Mouse (Mus musculus) hindbrain, embryonic 11.5 days (tissue): ENCODE measurements around the gene Cdc42bpg. TPM values are rescaled to one million over a fixed set of nuclear protein-coding genes. Genes with fewer than 3 reads are reported as not detected.
A peak's percentile ranks its signal among the peaks of the same experiment; 100 is the strongest.

Experiments
- ATAC-seq: fragments of 200-750 bp; cut with Nextera tagmentation; 2 replicates; pipeline ENCODE4 v1.8.0; 2017; ENCODE audit warnings: mild to moderate bottlenecking, moderate TSS enrichment, moderate library complexity; ENCODE audit not compliant: low FRiP score
- DNase-seq: peaks from one replicate; pipeline ENCODE4 v3.0.0-alpha.2; 2015; ENCODE audit warnings: low spot score
- H3K27ac ChIP-seq: fragments of 300-500 bp; sonication (generic); 2 replicates; pipeline ENCODE4 v1.5.1; 2014; ENCODE audit warnings: mild to moderate bottlenecking, low read depth, low read length
- H3K27me3 ChIP-seq: fragments of 300-500 bp; sonication (generic); 2 replicates; pipeline ENCODE4 v1.6.1; 2014; ENCODE audit warnings: mild to moderate bottlenecking, low read length, moderate library complexity, mixed read lengths; ENCODE audit not compliant: control insufficient read depth, insufficient read depth
- H3K36me3 ChIP-seq: fragments of 300-500 bp; sonication (generic); 2 replicates; pipeline ENCODE4 v1.6.1; 2014; ENCODE audit warnings: mild to moderate bottlenecking, low read length, moderate library complexity, mixed read lengths; ENCODE audit not compliant: control insufficient read depth, insufficient read depth
- H3K4me1 ChIP-seq: fragments of 300-500 bp; sonication (generic); replicated peaks from 2 replicates; pipeline ENCODE4 v1.6.1; 2014; ENCODE audit warnings: low read length, mixed read lengths; ENCODE audit not compliant: control insufficient read depth, insufficient read depth
- H3K4me2 ChIP-seq: fragments of 300-500 bp; sonication (generic); replicated peaks from 2 replicates; pipeline ENCODE4 v1.6.1; 2014; ENCODE audit warnings: mild to moderate bottlenecking, low read depth, low read length
- H3K4me3 ChIP-seq: fragments of 300-500 bp; sonication (generic); 2 replicates; pipeline ENCODE4 v1.5.1; 2014; ENCODE audit warnings: low read depth, low read length
- H3K9ac ChIP-seq: fragments of 300-500 bp; sonication (generic); 2 replicates; pipeline ENCODE4 v1.6.1; 2014; ENCODE audit warnings: low read depth, low read length
- H3K9me3 ChIP-seq: fragments of 300-500 bp; sonication (generic); 2 replicates; pipeline ENCODE4 v1.6.1; 2016; ENCODE audit warnings: low read length; ENCODE audit not compliant: control insufficient read depth
- WGBS: fragments of 180-500 bp; shearing (Covaris S2); extraction: QIAGEN DNeasy Blood & Tissue Kit; methylation state at CpG from one replicate; pipeline ENCODE4 v1.1.7; 2014; 5-methylcytosine and 5-hydroxymethylcytosine counted together
- polyA plus RNA-seq: library from polyadenylated mRNA; unstranded; fragments of >200 nt; fragmentation: Nextera tagmentation; extraction: Ambion mirVana; gene quantifications from 2 replicates; pipeline ENCODE4 v1.2.1, GENCODE M21; 2014

The Cdc42bpg gene
- polyA plus RNA-seq, 1 experiment from 2014 or later = 0.82 TPM

GRCm38 (mm10) chr19:6336920-6337319 lies 30.7 kb downstream of the Cdc42bpg start:
- DNase-seq = no peak
- Histone ChIP-seq H3K9me3 (no peaks in the 10 kb centered on the region), H3K27ac (no peak overlapping the region), H3K9ac (peak overlapping the region; percentile 5; the same call in 1 of the 2 replicates), H3K27me3 (no peaks in the 10 kb centered on the region), H3K4me1 (peaks cover 14% of the 10 kb centered on the region), H3K4me3 (peak overlapping the region; percentile 88; the same call in 1 of the 2 replicates), H3K36me3 (peaks cover 8% of the 10 kb centered on the region; the same call in 1 of the 2 replicates), H3K4me2 (peak overlapping the region; percentile 96)
- WGBS = 96% methylated on average over 10 of the region's 10 CpGs
- no peak for ATAC-seq

- no peaks in the 10 kb centered on the region for H3K27me3 ChIP-seq
- no peak overlapping the region for H3K9ac ChIP-seq
- H3K4me1 ChIP-seq = peaks cover 14% of the 10 kb centered on the region
- 98% methylated on average over 7 of the region's 7 CpGs for WGBS
- no peak overlapping the region for H3K4me3 ChIP-seq
- H3K4me2 ChIP-seq = no peak overlapping the region
- H3K27ac ChIP-seq = no peak overlapping the region
- peaks cover 8% of the 10 kb centered on the region; the same call in 1 of the 2 replicates for H3K36me3 ChIP-seq
- DNase-seq = no peak
- no peaks in the 10 kb centered on the region for H3K9me3 ChIP-seq
- ATAC-seq = no peak
These were observed 31.9 kb downstream of the Cdc42bpg start for GRCm38 (mm10) chr19:6338171-6338570.

GRCm38 (mm10) chr19:6338716-6339115 lies 32.5 kb downstream of the Cdc42bpg start:
- H3K27ac ChIP-seq = no peak overlapping the region
- WGBS = 96% methylated on average over 11 of the region's 11 CpGs
- H3K4me2 ChIP-seq = no peak overlapping the region
- no peaks in the 10 kb centered on the region for H3K9me3 ChIP-seq
- no peaks in the 10 kb centered on the region for H3K27me3 ChIP-seq
- H3K36me3 ChIP-seq = peaks cover 8% of the 10 kb centered on the region; the same call in 1 of the 2 replicates
- DNase-seq (no peak), ATAC-seq (no peak)
- H3K9ac ChIP-seq = no peak overlapping the region
- H3K4me3 ChIP-seq = no peak overlapping the region
- peaks cover 14% of the 10 kb centered on the region for H3K4me1 ChIP-seq

GRCm38 (mm10) chr19:6339191-6339590 lies 32.9 kb downstream of the Cdc42bpg start:
- Histone ChIP-seq H3K9ac (no peak overlapping the region), H3K36me3 (peaks cover 8% of the 10 kb centered on the region; the same call in 1 of the 2 replicates), H3K27ac (no peak overlapping the region), H3K27me3 (no peaks in the 10 kb centered on the region), H3K4me2 (no peak overlapping the region), H3K9me3 (no peaks in the 10 kb centered on the region), H3K4me3 (no peak overlapping the region), H3K4me1 (peaks cover 14% of the 10 kb centered on the region)
- DNase-seq = no peak
- ATAC-seq = no peak
- 92% methylated on average over 6 of the region's 6 CpGs for WGBS

- WGBS = 72% methylated on average over 15 of the region's 15 CpGs
These were observed 33.7 kb downstream of the Cdc42bpg start for GRCm38 (mm10) chr19:6339890-6340504.

GRCm38 (mm10) chr19:6340524-6341452 lies 34.5 kb downstream of the Cdc42bpg start, which contains the start of gene Map4k2:
Gene Map4k2, plus strand, starts transcription at chr19:6341135.
- peak within 1 kb of the TSS; percentile 60 for H3K4me3 ChIP-seq
- DNase-seq = peak; percentile 83
- H3K36me3 ChIP-seq = peaks cover 8% of the 10 kb centered on the region; the same call in 1 of the 2 replicates
- no peaks in the 10 kb centered on the region for H3K9me3 ChIP-seq
- peak; percentile 74 for ATAC-seq
- H3K27me3 ChIP-seq = no peaks in the 10 kb centered on the region
- WGBS = 17% methylated on average over 34 of the region's 72 CpGs
- H3K27ac ChIP-seq = peak within 1 kb of the TSS; percentile 51; the same call in 1 of the 2 replicates
- peaks cover 12% of the 10 kb centered on the region for H3K4me1 ChIP-seq
- peak within 1 kb of the TSS; percentile 66; the same call in 1 of the 2 replicates for H3K9ac ChIP-seq
- H3K4me2 ChIP-seq = peak within 1 kb of the TSS; percentile 90

More at GRCm38 (mm10) chr19:6339890-6340504, 33.7 kb downstream of the Cdc42bpg start:
- no peaks in the 10 kb centered on the region for H3K9me3 ChIP-seq
- no peak overlapping the region for H3K4me3 ChIP-seq
- peaks cover 12% of the 10 kb centered on the region for H3K4me1 ChIP-seq
- no peak overlapping the region for H3K9ac ChIP-seq
- H3K36me3 ChIP-seq = peaks cover 8% of the 10 kb centered on the region; the same call in 1 of the 2 replicates
- H3K27me3 ChIP-seq = no peaks in the 10 kb centered on the region
- DNase-seq = no peak
- no peak for ATAC-seq
- no peak overlapping the region for H3K27ac ChIP-seq
- H3K4me2 ChIP-seq = no peak overlapping the region

GRCm38 (mm10) chr19:6341453-6342077 lies 35.3 kb downstream of the Cdc42bpg start:
- Histone ChIP-seq H3K4me1 (peaks cover 5% of the 10 kb centered on the region; the same call in 1 of the 2 replicates), H3K4me2 (peak overlapping the region; percentile 90), H3K27ac (no peak overlapping the region), H3K27me3 (no peaks in the 10 kb centered on the region), H3K9ac (peak overlapping the region; percentile 66; the same call in 1 of the 2 replicates), H3K4me3 (peak overlapping the region; percentile 60), H3K9me3 (no peaks in the 10 kb centered on the region), H3K36me3 (peaks cover 8% of the 10 kb centered on the region; the same call in 1 of the 2 replicates)
- WGBS = 14% methylated on average over 22 of the region's 23 CpGs
- peak; percentile 62; the same call in 1 of the 2 replicates for ATAC-seq
- peak; percentile 22 for DNase-seq

- ATAC-seq (no peak), DNase-seq (no peak)
- H3K36me3 ChIP-seq = peaks cover 8% of the 10 kb centered on the region; the same call in 1 of the 2 replicates
- peaks cover 2% of the 10 kb centered on the region; the same call in 1 of the 2 replicates for H3K4me1 ChIP-seq
- H3K27ac ChIP-seq = no peak overlapping the region
- H3K27me3 ChIP-seq = no peaks in the 10 kb centered on the region
- H3K4me2 ChIP-seq = no peak overlapping the region
- H3K4me3 ChIP-seq = no peak overlapping the region
- no peaks in the 10 kb centered on the region for H3K9me3 ChIP-seq
- WGBS = 80% methylated on average over 5 of the region's 5 CpGs
- no peak overlapping the region for H3K9ac ChIP-seq
These were observed 36.1 kb downstream of the Cdc42bpg start for GRCm38 (mm10) chr19:6342276-6342933.
